Mouse (Mus musculus) adrenal gland, adult 18-20 months (tissue): ENCODE data around the gene Sec22c. TPM values are rescaled to one million over a fixed set of nuclear protein-coding genes. Genes with fewer than 3 reads are reported as not detected.

Experiments used
- DNase-seq, 2 experiments: peaks; one replicate each; pipeline ENCODE4 v3.0.0; 2021 to 2022; ENCODE audit warnings: low spot score in 2 of 2
- total RNA-seq, 2 experiments: library from RNA; stranded (reverse); gene quantifications; 1 replicate in 1 of 2; 2 replicates in 1 of 2; pipeline ENCODE4 v1.2.3; 2021

Sec22c gene
- total RNA-seq, 2 experiments from 2014 or later: 4.0 to 4.3 TPM

DNA sequence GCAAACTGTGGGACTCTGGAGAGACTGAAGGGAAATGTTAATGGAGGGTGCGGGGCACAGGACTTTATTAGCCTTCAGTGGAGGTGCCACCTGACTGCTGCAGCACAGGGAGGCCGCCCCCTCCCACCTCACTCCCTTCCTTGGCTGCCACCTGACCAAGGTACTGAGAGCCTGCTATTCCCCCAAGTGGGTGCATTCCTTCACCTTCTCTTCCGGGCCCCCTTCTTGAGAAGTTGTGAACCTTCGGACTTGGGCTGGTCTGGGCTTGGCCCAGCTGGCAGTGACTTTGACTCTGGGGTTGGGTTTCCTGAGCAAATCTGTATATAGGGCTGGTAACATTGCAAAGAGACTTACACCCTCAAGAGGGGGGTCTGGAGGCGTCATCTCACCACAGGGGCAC lies 49.0 kb downstream of the Sec22c start:
- DNase-seq: no peak

DNA sequence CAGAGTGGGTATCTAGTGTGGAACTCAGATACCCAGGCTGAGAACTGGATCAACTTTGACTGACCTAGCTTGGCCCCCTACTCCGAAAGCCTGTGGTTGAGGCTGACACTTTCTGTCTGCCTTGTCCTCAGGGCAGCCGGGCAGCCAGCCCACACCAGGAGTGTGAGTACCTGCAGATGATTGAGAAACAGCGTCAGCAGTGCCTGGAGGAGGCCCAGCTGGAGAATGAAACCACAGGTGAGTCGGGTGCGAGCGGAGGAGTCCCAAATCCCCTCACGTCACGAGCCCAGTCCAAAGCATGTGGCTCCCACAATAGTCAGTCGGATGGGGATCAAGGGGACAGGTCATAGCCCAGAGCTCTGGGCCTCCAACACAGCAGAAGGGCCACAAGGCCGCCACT lies 51.6 kb downstream of the Sec22c start:
- DNase-seq: no peak

DNA sequence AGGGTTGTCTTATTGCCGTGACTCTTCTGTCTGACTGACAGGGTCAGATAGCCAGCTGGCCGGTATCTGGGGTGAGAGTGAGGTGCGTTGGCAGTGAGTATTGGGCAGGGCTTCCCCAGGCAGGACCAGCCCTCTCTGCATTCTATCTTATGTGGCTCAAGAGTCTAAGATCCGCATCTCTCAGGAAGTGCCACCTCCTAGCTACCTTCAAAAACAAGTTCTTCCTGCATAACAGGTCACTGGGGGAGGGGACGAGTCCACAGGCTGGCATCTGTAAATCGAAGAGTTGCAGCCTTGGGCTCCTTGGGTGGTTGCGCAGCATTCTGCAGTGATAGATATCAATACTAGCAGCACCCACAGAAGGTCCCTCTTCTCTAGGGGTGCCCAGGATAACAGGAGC lies 58.3 kb downstream of the Sec22c start:
- no peak for DNase-seq

DNA sequence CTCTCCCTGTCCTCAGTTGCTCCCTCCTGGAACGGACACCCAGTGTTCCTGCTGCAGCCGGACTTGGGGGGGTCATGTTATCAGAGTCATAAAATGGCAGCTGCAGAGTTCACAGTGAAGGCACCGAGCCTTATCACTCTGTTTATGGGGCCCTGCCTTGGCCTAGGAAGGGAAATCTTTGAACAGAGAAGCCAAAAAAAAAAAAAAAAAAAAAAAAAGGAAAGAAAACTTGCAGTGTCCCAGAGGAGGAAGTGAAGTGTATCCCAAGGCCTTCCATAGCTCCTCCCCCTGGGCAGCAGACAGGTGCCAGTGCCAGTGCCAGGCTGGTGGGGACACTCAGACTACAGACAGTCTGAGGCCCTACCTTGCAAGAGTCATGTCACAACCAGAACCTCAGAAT lies 60.4 kb downstream of the Sec22c start:
- DNase-seq: no peak

DNA sequence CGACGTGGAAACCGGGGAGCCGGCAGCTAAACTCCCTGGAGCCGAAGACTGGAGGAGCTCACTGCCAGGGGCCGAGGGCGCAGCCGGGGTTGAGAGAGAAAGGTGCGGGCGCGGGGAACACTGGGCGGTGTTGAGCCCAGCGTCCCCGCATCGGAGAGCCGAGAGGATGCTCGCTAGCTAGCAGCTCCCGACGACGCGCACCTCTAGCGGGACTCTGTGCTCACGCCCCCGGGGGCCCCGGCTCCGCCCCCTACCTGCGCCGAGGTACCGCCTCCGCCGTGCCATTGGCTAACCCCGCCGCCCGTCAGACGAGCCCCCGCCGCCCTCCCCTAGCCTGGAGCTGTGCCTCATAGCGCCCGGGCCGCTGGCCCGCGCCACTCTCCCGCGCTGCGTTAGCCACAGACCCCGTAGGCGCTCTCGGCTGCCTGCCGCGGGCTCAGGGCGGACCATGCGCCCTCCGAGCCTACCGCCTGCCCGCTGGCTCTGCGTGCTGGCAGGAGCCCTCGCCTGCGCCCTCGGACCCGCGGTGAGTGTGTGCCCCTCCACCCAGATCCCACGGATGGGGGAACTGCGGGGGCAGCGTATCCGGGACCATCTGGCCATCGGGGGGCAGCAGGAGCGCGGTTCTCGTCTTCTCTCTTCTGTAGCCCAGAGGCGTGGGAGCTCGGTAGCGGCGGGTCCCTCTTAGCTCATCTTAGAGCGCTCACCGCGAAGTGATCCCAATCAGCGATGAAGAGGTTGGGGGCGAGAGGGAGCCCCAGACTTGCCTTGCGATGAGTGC lies 62.7 kb downstream of the Sec22c start, which contains the start of gene Vipr1:
TSS of gene Vipr1 (plus strand) at position 316 of the 781 bp plus-strand sequence.
- peak; percentile 58 for DNase-seq

DNA sequence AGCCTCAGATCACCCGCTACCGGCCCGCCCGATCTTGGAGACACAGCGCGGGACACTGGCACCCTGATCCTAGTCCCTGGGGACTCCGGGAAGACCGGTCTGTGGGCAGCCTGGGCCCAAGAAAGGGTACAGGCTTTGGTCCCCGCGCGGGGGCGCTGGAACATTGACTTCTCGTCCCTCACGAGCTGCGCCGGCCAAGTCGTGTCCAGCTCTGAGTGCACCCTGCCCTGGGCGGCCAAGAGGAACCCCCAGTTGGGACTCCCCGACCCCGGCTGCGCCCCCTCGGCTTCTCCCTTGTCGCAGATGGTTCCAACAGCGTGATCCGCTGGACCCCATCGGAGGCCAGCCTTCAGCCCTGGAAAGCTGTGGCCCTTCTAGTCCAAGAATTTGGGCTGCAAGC lies 63.3 kb downstream of the Sec22c start, which contains the start of gene Lyzl4:
TSS of gene Lyzl4 (minus strand) at position 96 of the 400 bp plus-strand sequence.
- DNase-seq: peak; percentile 76 to 78

DNA sequence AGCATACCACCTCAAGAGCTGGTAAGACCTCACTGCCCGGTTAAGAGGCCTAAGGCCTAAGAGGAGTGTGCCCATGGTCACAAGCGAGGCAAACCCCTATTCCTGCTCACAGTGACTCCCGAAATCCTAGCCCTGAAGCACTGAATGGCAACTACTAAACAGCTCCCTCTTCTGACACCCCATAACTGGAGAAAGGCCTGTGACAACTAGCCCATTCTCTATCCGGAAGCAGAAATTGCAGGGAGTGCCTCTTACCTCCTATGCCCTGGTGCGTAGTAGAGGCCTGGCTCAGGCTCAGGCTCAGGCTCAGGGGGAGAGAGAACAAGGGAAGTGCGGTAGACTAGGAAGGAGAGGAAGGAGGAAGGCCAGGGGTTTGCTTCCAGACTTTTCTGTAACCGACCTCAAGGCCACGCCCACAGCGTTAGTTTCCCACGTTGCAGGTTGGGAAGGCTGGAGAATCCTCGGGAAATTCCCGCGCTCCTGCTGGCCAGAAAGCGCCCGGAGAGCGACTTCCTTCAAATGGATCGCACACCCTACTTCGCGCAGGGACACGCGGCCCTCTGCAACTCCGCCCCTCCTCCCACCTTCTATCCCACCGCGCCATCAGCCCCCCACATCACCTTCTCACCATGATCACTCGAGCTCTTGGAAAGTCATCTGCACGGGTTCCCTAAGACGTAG lies 63.9 kb downstream of the Sec22c start:
- no peak for DNase-seq

DNA sequence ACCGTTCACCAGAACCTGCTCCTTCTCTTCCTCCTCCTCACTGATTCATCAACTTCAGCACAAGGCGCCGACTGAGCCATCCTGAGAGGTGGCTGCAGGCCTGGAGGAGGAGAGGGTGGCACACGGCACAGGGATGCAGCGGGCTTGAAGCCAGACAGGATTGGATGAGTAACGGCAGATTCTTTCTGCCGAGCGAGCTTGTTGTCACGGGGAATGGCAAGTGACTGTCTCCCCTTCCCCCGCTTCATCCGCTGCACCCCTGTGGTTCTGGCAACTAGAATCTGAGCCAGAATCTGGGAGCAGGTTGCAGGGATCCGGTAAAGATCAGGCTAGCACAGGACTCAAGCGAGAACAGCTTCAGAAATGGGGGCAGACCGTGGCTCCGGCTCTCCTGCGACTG lies 65.5 kb downstream of the Sec22c start:
- no peak for DNase-seq

DNA sequence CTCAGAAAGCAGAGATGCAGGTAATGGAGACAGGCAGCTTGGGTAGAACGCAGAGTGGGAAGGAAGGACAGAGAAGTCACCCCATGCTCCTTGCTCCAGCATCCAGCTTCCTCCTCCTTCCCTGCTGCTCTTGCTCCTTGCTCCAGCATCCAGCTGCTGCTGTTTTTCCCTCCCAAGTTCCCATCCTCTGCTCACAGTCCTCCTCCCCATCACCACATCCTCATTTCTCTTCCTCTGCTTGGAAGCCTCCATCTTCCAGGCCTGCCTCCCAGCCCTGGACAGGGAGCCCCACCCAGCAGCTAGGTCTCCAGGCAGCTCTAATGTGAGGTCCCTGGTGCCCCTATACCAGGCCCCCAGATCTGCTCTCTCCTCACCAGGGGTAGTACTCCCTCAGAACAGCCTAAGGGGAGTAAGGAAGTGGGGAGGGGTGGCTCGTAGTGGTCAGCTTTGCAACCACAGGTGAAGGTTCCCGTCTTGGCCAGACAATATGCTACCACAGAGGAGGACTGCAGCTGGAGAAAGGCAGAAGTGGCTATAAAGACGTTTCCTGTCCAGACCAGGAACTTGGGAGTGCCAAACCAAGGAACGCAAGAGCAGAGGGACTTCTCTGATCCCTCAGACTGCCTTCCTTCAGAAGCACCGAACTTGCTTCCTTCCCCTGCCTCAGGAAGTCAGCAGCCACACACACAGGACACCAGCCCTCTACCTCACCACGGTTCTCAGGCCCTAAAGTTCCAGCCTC lies 69.3 kb downstream of the Sec22c start:
- DNase-seq: no peak

DNA sequence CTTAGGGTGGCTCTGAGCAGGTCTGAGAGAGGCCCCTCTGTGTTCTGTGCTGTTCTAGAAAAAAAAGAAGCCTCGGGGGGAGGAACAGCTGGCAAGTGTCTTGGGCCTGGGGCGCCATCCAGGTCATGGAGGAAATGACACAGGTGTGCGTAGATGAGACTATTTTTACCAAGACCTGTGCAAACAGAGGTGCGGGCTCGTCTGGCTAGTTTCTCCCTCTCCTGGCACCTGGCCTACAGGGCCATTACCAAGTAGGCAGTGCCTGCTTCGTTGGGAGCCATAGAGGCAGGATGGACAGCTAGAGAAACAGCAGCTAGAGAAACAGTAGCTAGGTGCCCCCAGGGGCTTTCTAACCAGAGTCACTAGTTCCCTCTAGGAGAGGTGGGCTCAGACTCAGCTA lies 72.0 kb downstream of the Sec22c start:
- no peak for DNase-seq

DNA sequence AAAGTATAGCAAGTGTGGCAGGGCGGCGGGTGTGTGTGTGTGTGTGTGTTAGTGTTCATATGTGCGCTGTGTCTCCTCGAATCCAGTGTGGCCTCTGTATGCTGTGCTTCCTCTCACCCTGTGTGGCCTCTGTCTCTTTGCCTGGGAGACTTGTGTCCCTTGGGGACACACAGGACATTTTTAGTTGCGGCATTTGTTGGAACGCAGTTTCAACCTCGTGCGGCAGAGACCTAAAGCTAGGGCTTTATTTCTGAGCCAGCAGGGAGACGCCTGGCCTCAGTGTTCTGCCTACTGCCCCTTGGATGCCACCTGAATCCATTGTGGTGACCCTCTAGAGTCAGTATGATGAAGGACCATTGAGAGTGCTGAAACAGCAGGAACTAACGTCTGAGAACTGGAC lies 72.4 kb downstream of the Sec22c start:
- DNase-seq: no peak

DNA sequence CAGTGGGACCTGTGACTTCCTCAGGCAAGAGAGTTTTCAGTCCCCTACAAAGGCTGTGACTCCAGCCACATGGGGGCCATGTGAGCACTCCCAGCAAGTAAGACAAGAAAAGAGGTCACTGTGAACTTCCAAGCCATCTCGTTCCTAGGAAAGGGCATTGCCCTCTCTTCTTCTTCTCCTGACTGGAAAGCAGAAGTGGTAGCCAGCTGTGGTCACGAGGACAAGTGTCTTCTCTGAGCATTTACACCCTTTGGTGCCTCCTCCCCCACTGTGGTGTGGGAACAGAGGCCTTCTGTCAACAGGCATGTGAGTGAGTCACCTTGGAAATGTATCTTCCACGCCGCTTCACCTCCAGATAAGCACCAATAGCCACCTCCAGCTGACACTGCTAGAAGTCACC lies 73.3 kb downstream of the Sec22c start:
- DNase-seq: no peak

DNA sequence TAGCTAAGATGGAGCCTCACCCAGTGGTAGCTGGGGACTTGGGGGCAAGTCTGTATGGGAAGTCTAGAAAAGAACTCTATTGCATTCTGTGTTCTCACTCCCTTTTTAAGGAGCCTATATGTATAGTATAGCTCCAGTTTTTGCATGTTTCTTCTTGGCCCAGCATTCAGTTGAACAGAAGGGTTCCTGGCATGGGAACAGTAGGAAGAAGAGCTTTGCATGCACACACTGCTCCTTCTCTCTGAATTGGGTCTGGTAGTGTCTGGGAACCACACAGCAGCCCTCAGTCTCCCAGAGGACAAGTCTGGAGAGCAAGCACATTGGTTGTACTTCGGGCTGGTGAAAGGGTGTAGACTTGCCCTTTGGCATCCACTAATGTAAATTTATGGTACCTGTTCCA lies 74.7 kb downstream of the Sec22c start:
- no peak for DNase-seq

Other genes starting within 250 kb of the Sec22c start
- 1 to 10 TPM in 1 of 2 experiments, under 1 TPM in 1; 0.77 to 2.7 TPM for gene Cck, start 209.8 kb downstream of the Sec22c start, total RNA-seq
- not detected for gene Lyzl4, start 63.4 kb downstream of the Sec22c start, total RNA-seq
- gene Vipr1, start 62.8 kb downstream of the Sec22c start, total RNA-seq: under 1 TPM; 0.30 to 0.67 TPM
- gene Ss18l2, start 4.8 kb upstream of the Sec22c start, total RNA-seq: 10 to 100 TPM; 40.8 to 44.5 TPM
- gene Nktr, start 13.7 kb upstream of the Sec22c start, total RNA-seq: 10 to 100 TPM; 61.9 to 62.7 TPM
- gene Zfp651, start 53.8 kb upstream of the Sec22c start, total RNA-seq: 10 to 100 TPM; 22.8 to 32.5 TPM
- under 1 TPM in 1 of 2 experiments, not detected in 1; 0.32 TPM for gene Klhl40, start 72.1 kb upstream of the Sec22c start, total RNA-seq
- gene Hhatl, start 87.0 kb upstream of the Sec22c start, total RNA-seq: not detected
- under 1 TPM; 0.70 to 0.93 TPM for gene Ccdc13, start 134.0 kb upstream of the Sec22c start, total RNA-seq
- 100 to 1,000 TPM in 1 of 2 experiments, 10 to 100 TPM in 1; 89.4 to 116 TPM for gene Higd1a, start 152.9 kb upstream of the Sec22c start, total RNA-seq
- 1 to 10 TPM; 1.8 to 2.1 TPM for gene Ackr2, start 192.9 kb upstream of the Sec22c start, total RNA-seq
- gene Cyp8b1, start 210.8 kb upstream of the Sec22c start, total RNA-seq: under 1 TPM; 0.61 to 0.70 TPM
- gene Fam198a, start 245.5 kb upstream of the Sec22c start, total RNA-seq: 1 to 10 TPM in 1 of 2 experiments, under 1 TPM in 1; 0.48 to 1.3 TPM